Mouse (Mus musculus): ENCODE data around the gene Tyms. TPM values are rescaled to one million over a fixed set of nuclear protein-coding genes. Genes with fewer than 3 reads are reported as not detected.

The Tyms gene
- total and polyA plus RNA-seq, 3 experiments: 31.9 to 178 (median 98.4) TPM

- H3K4me1 ChIP-seq (ENCODE audit: insufficient read depth, low read depth, low read length): no peaks in the 10 kb centered on the region
- DNase-seq (ENCODE audit: low spot score) (no peak), ATAC-seq (ENCODE audit: extremely low read depth, insufficient number of reproducible peaks, low FRiP score, poor library complexity, severe bottlenecking) (no peak)
- no peak overlapping the region for H3K4me3 ChIP-seq (ENCODE audit: low read depth, low read length)
- no peak for TF ChIP-seq CTCF (IDR thresholded peaks at IDR 0.05; ENCODE audit: low read depth, low read length)
- no peak for TF ChIP-seq POLR2AphosphoS5 (IDR thresholded peaks at IDR 0.05; ENCODE audit: insufficient replicate concordance, low read depth, low read length)
- TF ChIP-seq GATA1 (IDR thresholded peaks at IDR 0.05; ENCODE audit: borderline replicate concordance, low read length): no peak
- TF ChIP-seq TAL1 (conservative IDR thresholded peaks at IDR 0.05; ENCODE audit: low read depth, low read length): no peak
- no peak for TF ChIP-seq GATA2 (IDR thresholded peaks at IDR 0.05; ENCODE audit: borderline replicate concordance, low read depth, low read length)
- H3K36me3 ChIP-seq (replicated peaks): no peaks in the 10 kb centered on the region
- peaks cover 48% of the 10 kb centered on the region for H3K27me3 ChIP-seq (ENCODE audit: insufficient read depth, low read length)
- peaks cover 13% of the 10 kb centered on the region for H3K9me3 ChIP-seq (replicated peaks)
These were observed 36.5 kb upstream of the Tyms start for GRCm38 (mm10) chr5:30109899-30110298.

GRCm38 (mm10) chr5:30108233-30108632, 34.8 kb upstream of the Tyms start:
- Histone ChIP-seq H3K27me3 (ENCODE audit: insufficient read depth, low read length) (peaks cover 54% of the 10 kb centered on the region), H3K4me3 (ENCODE audit: low read depth, low read length) (no peak overlapping the region)
- TF ChIP-seq TAL1 (conservative IDR thresholded peaks at IDR 0.05; ENCODE audit: low read depth, low read length): no peak
- no peak for TF ChIP-seq CTCF (IDR thresholded peaks at IDR 0.05; ENCODE audit: low read depth, low read length)
- TF ChIP-seq POLR2AphosphoS5 (IDR thresholded peaks at IDR 0.05; ENCODE audit: insufficient replicate concordance, low read depth, low read length): no peak
- TF ChIP-seq GATA1 (IDR thresholded peaks at IDR 0.05; ENCODE audit: borderline replicate concordance, low read length): no peak
- TF ChIP-seq GATA2 (IDR thresholded peaks at IDR 0.05; ENCODE audit: borderline replicate concordance, low read depth, low read length): no peak

GRCm38 (mm10) chr5:30107611-30108041, 34.2 kb upstream of the Tyms start:
- no peaks in the 10 kb centered on the region for H3K4me1 ChIP-seq (ENCODE audit: insufficient read depth, low read depth, low read length)
- DNase-seq (ENCODE audit: low spot score): no peak
- H3K4me3 ChIP-seq (ENCODE audit: low read depth, low read length): no peak overlapping the region
- ATAC-seq (ENCODE audit: extremely low read depth, insufficient number of reproducible peaks, low FRiP score, poor library complexity, severe bottlenecking): no peak
- H3K27me3 ChIP-seq (ENCODE audit: insufficient read depth, low read length): peaks cover 54% of the 10 kb centered on the region
- H3K36me3 ChIP-seq (replicated peaks): no peaks in the 10 kb centered on the region
- TF ChIP-seq TAL1 (conservative IDR thresholded peaks at IDR 0.05; ENCODE audit: low read depth, low read length) (no peak), POLR2AphosphoS5 (IDR thresholded peaks at IDR 0.05; ENCODE audit: insufficient replicate concordance, low read depth, low read length) (no peak), GATA2 (IDR thresholded peaks at IDR 0.05; ENCODE audit: borderline replicate concordance, low read depth, low read length) (no peak), GATA1 (IDR thresholded peaks at IDR 0.05; ENCODE audit: borderline replicate concordance, low read length) (no peak), CTCF (IDR thresholded peaks at IDR 0.05; ENCODE audit: low read depth, low read length) (no peak)
- peaks cover 2% of the 10 kb centered on the region; the same call in 1 of the 2 replicates for H3K9me3 ChIP-seq (replicated peaks)

More at GRCm38 (mm10) chr5:30108233-30108632, 34.8 kb upstream of the Tyms start:
- no peaks in the 10 kb centered on the region for H3K36me3 ChIP-seq (replicated peaks)
- no peak for DNase-seq (ENCODE audit: low spot score)
- H3K4me1 ChIP-seq (ENCODE audit: insufficient read depth, low read depth, low read length): no peaks in the 10 kb centered on the region
- no peaks in the 10 kb centered on the region for H3K9me3 ChIP-seq (replicated peaks)
- no peak for ATAC-seq (ENCODE audit: extremely low read depth, insufficient number of reproducible peaks, low FRiP score, poor library complexity, severe bottlenecking)

GRCm38 (mm10) chr5:30107186-30107585, 33.8 kb upstream of the Tyms start:
- ATAC-seq (ENCODE audit: extremely low read depth, insufficient number of reproducible peaks, low FRiP score, poor library complexity, severe bottlenecking): no peak
- Histone ChIP-seq H3K36me3 (replicated peaks) (no peaks in the 10 kb centered on the region), H3K27me3 (ENCODE audit: insufficient read depth, low read length) (peaks cover 54% of the 10 kb centered on the region), H3K9me3 (replicated peaks) (peaks cover 6% of the 10 kb centered on the region), H3K4me3 (ENCODE audit: low read depth, low read length) (no peak overlapping the region), H3K4me1 (ENCODE audit: insufficient read depth, low read depth, low read length) (no peaks in the 10 kb centered on the region)
- no peak for DNase-seq (ENCODE audit: low spot score)
- TF ChIP-seq GATA2 (IDR thresholded peaks at IDR 0.05; ENCODE audit: borderline replicate concordance, low read depth, low read length): no peak
- no peak for TF ChIP-seq TAL1 (conservative IDR thresholded peaks at IDR 0.05; ENCODE audit: low read depth, low read length)
- no peak for TF ChIP-seq GATA1 (IDR thresholded peaks at IDR 0.05; ENCODE audit: borderline replicate concordance, low read length)
- no peak for TF ChIP-seq CTCF (IDR thresholded peaks at IDR 0.05; ENCODE audit: low read depth, low read length)
- TF ChIP-seq POLR2AphosphoS5 (IDR thresholded peaks at IDR 0.05; ENCODE audit: insufficient replicate concordance, low read depth, low read length): no peak

DNA sequence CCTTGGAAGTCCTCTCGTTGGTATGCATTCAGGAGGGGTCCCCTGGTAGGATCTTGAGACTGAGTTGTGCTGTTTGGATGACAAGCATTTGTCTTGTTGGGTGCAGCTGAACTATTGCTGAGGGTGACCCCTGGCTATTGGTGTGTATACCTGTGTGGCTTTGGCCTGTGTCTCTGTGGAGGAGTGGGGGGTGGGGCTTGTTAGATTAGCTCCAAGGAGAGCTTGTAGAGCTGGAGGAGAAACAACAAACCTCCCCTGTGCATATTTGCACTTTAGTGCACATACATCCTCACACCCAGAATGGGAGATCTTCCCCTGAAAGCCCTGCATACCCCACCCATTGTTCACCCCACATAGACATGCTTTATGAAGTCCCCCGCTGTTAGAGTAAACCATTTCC, 33.3 kb upstream of the Tyms start:
- Histone ChIP-seq H3K4me3 (ENCODE audit: low read depth, low read length) (no peak overlapping the region), H3K4me1 (ENCODE audit: insufficient read depth, low read depth, low read length) (no peaks in the 10 kb centered on the region), H3K27me3 (ENCODE audit: insufficient read depth, low read length) (peaks cover 54% of the 10 kb centered on the region), H3K9me3 (replicated peaks) (peaks cover 11% of the 10 kb centered on the region), H3K36me3 (replicated peaks) (no peaks in the 10 kb centered on the region)
- ATAC-seq (ENCODE audit: extremely low read depth, insufficient number of reproducible peaks, low FRiP score, poor library complexity, severe bottlenecking) (no peak), DNase-seq (ENCODE audit: low spot score) (no peak)
- TF ChIP-seq GATA2 (IDR thresholded peaks at IDR 0.05; ENCODE audit: borderline replicate concordance, low read depth, low read length) (no peak), TAL1 (conservative IDR thresholded peaks at IDR 0.05; ENCODE audit: low read depth, low read length) (no peak), GATA1 (IDR thresholded peaks at IDR 0.05; ENCODE audit: borderline replicate concordance, low read length) (no peak), POLR2AphosphoS5 (IDR thresholded peaks at IDR 0.05; ENCODE audit: insufficient replicate concordance, low read depth, low read length) (no peak), CTCF (IDR thresholded peaks at IDR 0.05; ENCODE audit: low read depth, low read length) (no peak)

GRCm38 (mm10) chr5:30105668-30106300, 32.4 kb upstream of the Tyms start, which contains the start of gene 3110082J24Rik:
Gene 3110082J24Rik (minus strand): TSS chr5:30106086.
- no peak within 1 kb of the TSS for H3K4me3 ChIP-seq (ENCODE audit: low read depth, low read length)
- peaks cover 48% of the 10 kb centered on the region for H3K27me3 ChIP-seq (ENCODE audit: insufficient read depth, low read length)

More at GRCm38 (mm10) chr5:30105668-30106300, 32.4 kb upstream of the Tyms start, which contains the start of gene 3110082J24Rik:
- Histone ChIP-seq H3K36me3 (replicated peaks) (no peaks in the 10 kb centered on the region), H3K4me1 (ENCODE audit: insufficient read depth, low read depth, low read length) (no peaks in the 10 kb centered on the region), H3K9me3 (replicated peaks) (peaks cover 20% of the 10 kb centered on the region)
- no peak for ATAC-seq (ENCODE audit: extremely low read depth, insufficient number of reproducible peaks, low FRiP score, poor library complexity, severe bottlenecking)
- DNase-seq (ENCODE audit: low spot score): no peak
- TF ChIP-seq POLR2AphosphoS5 (IDR thresholded peaks at IDR 0.05; ENCODE audit: insufficient replicate concordance, low read depth, low read length) (no peak), GATA1 (IDR thresholded peaks at IDR 0.05; ENCODE audit: borderline replicate concordance, low read length) (no peak), TAL1 (conservative IDR thresholded peaks at IDR 0.05; ENCODE audit: low read depth, low read length) (no peak), GATA2 (IDR thresholded peaks at IDR 0.05; ENCODE audit: borderline replicate concordance, low read depth, low read length) (no peak), CTCF (IDR thresholded peaks at IDR 0.05; ENCODE audit: low read depth, low read length) (no peak)
